Mouse (Mus musculus): Measurements from ENCODE around the gene Gm8229. TPM values are rescaled to one million over a fixed set of nuclear protein-coding genes. Genes with fewer than 3 reads are reported as not detected.
"Not testable (repeated sequence)": the region's sequence is repeated elsewhere in the genome, so short reads cannot be mapped to it uniquely, and the experiment has no call there.

The Gm8229 gene
- total RNA-seq (2012; rRNA removed): not detected in 2 replicates

DNA sequence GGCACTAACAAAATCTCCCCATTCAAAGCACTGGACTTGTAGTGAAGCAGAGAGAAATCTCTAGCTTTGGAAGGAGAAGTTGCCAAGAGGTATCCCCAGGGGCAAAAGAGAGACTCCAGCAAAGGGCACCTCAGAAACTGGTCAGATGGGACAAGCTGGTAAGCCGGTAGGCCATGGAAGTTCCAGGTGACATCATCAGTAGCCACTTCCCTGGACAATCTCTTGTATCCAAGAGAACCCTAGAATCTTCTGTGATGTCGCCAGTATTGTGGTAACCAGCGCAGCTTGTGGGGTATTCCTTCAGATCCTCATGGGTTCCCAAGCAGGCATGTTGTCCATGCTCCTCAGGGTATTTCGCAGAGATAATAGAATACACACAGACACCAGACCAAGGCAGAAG is at the start of gene Gm8229:
Gene Gm8229, plus strand, starts transcription at position 301 of the 400 bp plus-strand sequence.
- H3K4me3 ChIP-seq (ENCODE audit: insufficient read depth in 1 of 2, low read depth in 1 of 2, low read length in 2 of 2, poor library complexity in 1 of 2, severe bottlenecking in 1 of 2); H3K4me1 ChIP-seq (ENCODE audit: control insufficient read depth in 2 of 2, insufficient read depth in 2 of 2, low read length in 2 of 2, poor library complexity in 1 of 2); in situ Hi-C loops (cut with MboI; ENCODE audit: low sequenced_read_pairs in 2 of 2, unreplicated experiment in 2 of 2); H3K9me3 ChIP-seq (ENCODE audit: control insufficient read depth, insufficient read depth, low read depth, low read length); DNase-seq (ENCODE audit: low read depth, low spot score); H3K36me3 ChIP-seq (ENCODE audit: control insufficient read depth, insufficient read depth, low read length, poor library complexity, severe bottlenecking); H3K9ac ChIP-seq (ENCODE audit: insufficient read depth, low read depth, low read length, poor library complexity, severe bottlenecking); H3K27ac ChIP-seq (ENCODE audit: insufficient read depth, low read depth, low read length, poor library complexity, severe bottlenecking): not testable (repeated sequence)

DNA sequence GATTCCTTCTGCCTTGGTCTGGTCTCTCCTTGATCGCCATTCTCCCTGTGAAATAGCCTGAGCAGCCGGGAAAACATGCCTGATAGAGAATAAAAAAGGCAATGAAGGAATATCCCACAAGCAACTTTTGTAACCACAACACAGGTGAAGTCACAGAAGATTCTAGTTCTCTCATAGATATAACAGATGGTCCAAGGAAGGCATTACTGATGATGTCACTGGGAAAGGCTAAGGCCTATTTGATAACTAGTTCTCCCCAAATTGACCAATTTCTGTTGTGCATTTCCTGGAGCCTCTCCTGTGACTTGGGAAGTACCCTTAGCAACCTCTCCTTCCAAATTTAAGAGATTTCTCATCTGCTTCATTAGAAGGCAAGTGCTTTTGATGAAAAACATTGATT is 26.7 kb upstream of the Gm8229 start, which contains the start of gene Gm5930:
Gene Gm5930, minus strand, starts transcription at position 101 of the 400 bp plus-strand sequence.
- DNase-seq (ENCODE audit: low read depth, low spot score): not testable (repeated sequence)

DNA sequence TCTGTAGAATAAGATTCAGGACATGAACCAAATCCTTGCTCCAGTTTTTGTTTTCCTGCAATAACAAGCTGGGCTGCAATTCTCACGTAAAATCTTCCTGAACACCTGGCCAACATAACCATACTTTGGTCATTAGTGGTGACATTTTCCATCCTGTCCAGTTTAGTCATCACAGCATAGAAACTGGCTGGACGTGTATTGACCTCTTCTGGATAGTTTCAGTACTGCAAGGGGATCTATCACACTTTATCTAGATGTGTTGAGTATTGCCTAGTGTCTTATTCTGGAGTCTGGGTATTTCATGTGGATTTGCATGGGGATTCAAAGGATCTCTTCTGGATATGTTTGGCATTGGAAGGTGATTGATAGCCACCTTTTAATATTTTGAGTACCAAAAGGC is 3.7 kb upstream of the Gm8229 start:
- H3K9ac ChIP-seq (ENCODE audit: insufficient read depth, low read depth, low read length, poor library complexity, severe bottlenecking); in situ Hi-C loops (cut with MboI; ENCODE audit: low sequenced_read_pairs in 2 of 2, unreplicated experiment in 2 of 2); H3K4me1 ChIP-seq (ENCODE audit: control insufficient read depth in 2 of 2, insufficient read depth in 2 of 2, low read length in 2 of 2, poor library complexity in 1 of 2); H3K27ac ChIP-seq (ENCODE audit: insufficient read depth, low read depth, low read length, poor library complexity, severe bottlenecking); H3K36me3 ChIP-seq (ENCODE audit: control insufficient read depth, insufficient read depth, low read length, poor library complexity, severe bottlenecking); DNase-seq (ENCODE audit: low read depth, low spot score); H3K9me3 ChIP-seq (ENCODE audit: control insufficient read depth, insufficient read depth, low read depth, low read length); H3K4me3 ChIP-seq (ENCODE audit: insufficient read depth in 1 of 2, low read depth in 1 of 2, low read length in 2 of 2, poor library complexity in 1 of 2, severe bottlenecking in 1 of 2): not testable (repeated sequence)

More for the DNA sequence above, 26.7 kb upstream of the Gm8229 start, which contains the start of gene Gm5930:
- H3K36me3 ChIP-seq (ENCODE audit: control insufficient read depth, insufficient read depth, low read length, poor library complexity, severe bottlenecking); H3K4me1 ChIP-seq (ENCODE audit: control insufficient read depth in 2 of 2, insufficient read depth in 2 of 2, low read length in 2 of 2, poor library complexity in 1 of 2); H3K4me3 ChIP-seq (ENCODE audit: insufficient read depth in 1 of 2, low read depth in 1 of 2, low read length in 2 of 2, poor library complexity in 1 of 2, severe bottlenecking in 1 of 2); H3K27ac ChIP-seq (ENCODE audit: insufficient read depth, low read depth, low read length, poor library complexity, severe bottlenecking); H3K9ac ChIP-seq (ENCODE audit: insufficient read depth, low read depth, low read length, poor library complexity, severe bottlenecking); in situ Hi-C loops (cut with MboI; ENCODE audit: low sequenced_read_pairs in 2 of 2, unreplicated experiment in 2 of 2); H3K9me3 ChIP-seq (ENCODE audit: control insufficient read depth, insufficient read depth, low read depth, low read length): not testable (repeated sequence)

DNA sequence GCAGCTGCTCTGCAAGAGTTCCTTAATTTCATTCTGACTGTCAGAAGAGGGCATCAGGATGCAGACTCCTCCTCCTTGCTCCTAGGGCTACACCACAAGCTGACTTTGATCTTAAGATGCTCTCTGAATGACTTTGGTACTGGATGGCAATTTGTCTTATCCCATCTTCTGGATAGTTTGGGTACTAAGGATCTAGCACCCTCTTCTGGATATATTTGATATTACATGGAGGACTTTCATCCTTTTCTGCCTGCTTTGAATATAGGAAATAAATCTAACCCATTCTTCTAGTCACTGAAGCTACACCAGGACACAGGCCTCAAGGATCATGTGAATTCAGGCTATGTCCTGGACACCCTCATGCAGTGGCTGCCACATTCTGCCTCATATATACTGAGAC is 2.9 kb upstream of the Gm8229 start:
- H3K9me3 ChIP-seq (ENCODE audit: control insufficient read depth, insufficient read depth, low read depth, low read length); H3K4me1 ChIP-seq (ENCODE audit: control insufficient read depth in 2 of 2, insufficient read depth in 2 of 2, low read length in 2 of 2, poor library complexity in 1 of 2); H3K36me3 ChIP-seq (ENCODE audit: control insufficient read depth, insufficient read depth, low read length, poor library complexity, severe bottlenecking); in situ Hi-C loops (cut with MboI; ENCODE audit: low sequenced_read_pairs in 2 of 2, unreplicated experiment in 2 of 2); H3K4me3 ChIP-seq (ENCODE audit: insufficient read depth in 1 of 2, low read depth in 1 of 2, low read length in 2 of 2, poor library complexity in 1 of 2, severe bottlenecking in 1 of 2); H3K27ac ChIP-seq (ENCODE audit: insufficient read depth, low read depth, low read length, poor library complexity, severe bottlenecking); H3K9ac ChIP-seq (ENCODE audit: insufficient read depth, low read depth, low read length, poor library complexity, severe bottlenecking): not testable (repeated sequence)
- DNase-seq (ENCODE audit: low read depth, low spot score): peak; percentile 1

DNA sequence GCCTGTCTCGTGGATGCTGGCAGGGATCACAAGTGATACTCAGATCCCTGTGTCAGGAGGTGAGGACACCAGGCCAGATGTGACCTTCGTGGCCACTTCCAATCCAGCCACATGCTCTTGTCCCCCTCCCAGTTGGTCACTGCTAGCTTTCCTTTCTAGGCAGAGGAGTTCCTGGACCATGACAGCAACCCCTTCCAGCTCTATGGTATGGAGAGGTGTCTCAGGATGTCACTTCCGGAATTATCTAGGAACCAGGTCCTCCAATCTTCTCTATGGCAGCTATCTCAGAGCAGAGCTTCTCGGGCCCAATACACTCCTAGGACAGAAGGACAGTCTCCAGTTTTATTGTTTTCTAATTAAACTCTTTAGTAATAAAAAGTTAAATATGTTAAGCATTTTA is 19.1 kb downstream of the Gm8229 start:
- H3K9me3 ChIP-seq (ENCODE audit: control insufficient read depth, insufficient read depth, low read depth, low read length); H3K9ac ChIP-seq (ENCODE audit: insufficient read depth, low read depth, low read length, poor library complexity, severe bottlenecking); H3K36me3 ChIP-seq (ENCODE audit: control insufficient read depth, insufficient read depth, low read length, poor library complexity, severe bottlenecking); H3K27ac ChIP-seq (ENCODE audit: insufficient read depth, low read depth, low read length, poor library complexity, severe bottlenecking); H3K4me1 ChIP-seq (ENCODE audit: control insufficient read depth in 2 of 2, insufficient read depth in 2 of 2, low read length in 2 of 2, poor library complexity in 1 of 2); H3K4me3 ChIP-seq (ENCODE audit: insufficient read depth in 1 of 2, low read depth in 1 of 2, low read length in 2 of 2, poor library complexity in 1 of 2, severe bottlenecking in 1 of 2); in situ Hi-C loops (cut with MboI; ENCODE audit: low sequenced_read_pairs in 2 of 2, unreplicated experiment in 2 of 2); DNase-seq (ENCODE audit: low read depth, low spot score): not testable (repeated sequence)

DNA sequence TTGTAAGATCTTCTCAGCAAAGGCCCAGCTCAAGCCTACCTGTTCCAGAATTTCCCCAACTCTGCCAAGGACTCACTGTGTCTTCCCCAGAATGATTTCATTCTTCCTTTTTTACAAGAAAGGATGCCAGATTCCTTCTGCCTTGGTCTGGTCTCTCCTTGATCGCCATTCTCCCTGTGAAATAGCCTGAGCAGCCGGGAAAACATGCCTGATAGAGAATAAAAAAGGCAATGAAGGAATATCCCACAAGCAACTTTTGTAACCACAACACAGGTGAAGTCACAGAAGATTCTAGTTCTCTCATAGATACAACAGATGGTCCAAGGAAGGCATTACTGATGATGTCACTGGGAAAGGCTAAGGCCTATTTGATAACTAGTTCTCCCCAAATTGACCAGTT is 45.4 kb downstream of the Gm8229 start, which contains the start of gene Gm3371:
Gene Gm3371, minus strand, starts transcription at position 101 of the 400 bp plus-strand sequence.
- H3K27ac ChIP-seq (ENCODE audit: insufficient read depth, low read depth, low read length, poor library complexity, severe bottlenecking); H3K4me1 ChIP-seq (ENCODE audit: control insufficient read depth in 2 of 2, insufficient read depth in 2 of 2, low read length in 2 of 2, poor library complexity in 1 of 2); H3K9ac ChIP-seq (ENCODE audit: insufficient read depth, low read depth, low read length, poor library complexity, severe bottlenecking); H3K9me3 ChIP-seq (ENCODE audit: control insufficient read depth, insufficient read depth, low read depth, low read length); in situ Hi-C loops (cut with MboI; ENCODE audit: low sequenced_read_pairs in 2 of 2, unreplicated experiment in 2 of 2); H3K4me3 ChIP-seq (ENCODE audit: insufficient read depth in 1 of 2, low read depth in 1 of 2, low read length in 2 of 2, poor library complexity in 1 of 2, severe bottlenecking in 1 of 2); H3K36me3 ChIP-seq (ENCODE audit: control insufficient read depth, insufficient read depth, low read length, poor library complexity, severe bottlenecking); DNase-seq (ENCODE audit: low read depth, low spot score): not testable (repeated sequence)

Other genes with a start within 250 kb of the Gm8229 start
- not detected in 2 replicates for gene Gm3327, start 241.5 kb upstream of the Gm8229 start, total RNA-seq (2012; rRNA removed)
- not detected in 2 replicates for gene Gm8212, start 167.7 kb upstream of the Gm8229 start, total RNA-seq (2012; rRNA removed)
- not detected in 2 replicates for gene 4930503E14Rik, start 152.1 kb upstream of the Gm8229 start, total RNA-seq (2012; rRNA removed)
- gene Gm8220, start 79.8 kb upstream of the Gm8229 start, total RNA-seq (2012; rRNA removed): not detected in 2 replicates
- 0.09 TPM in 1 of 2 replicates, not detected in the other for gene Gm5930, start 26.8 kb upstream of the Gm8229 start, total RNA-seq (2012; rRNA removed)
- not detected in 2 replicates for gene Gm3371, start 45.3 kb downstream of the Gm8229 start, total RNA-seq (2012; rRNA removed)
- gene Gm8232, start 68.3 kb downstream of the Gm8229 start, total RNA-seq (2012; rRNA removed): not detected in 2 replicates
- gene BC061237, start 127.1 kb downstream of the Gm8229 start, total RNA-seq (2012; rRNA removed): not detected in 2 replicates
- gene Gm17093, start 152.9 kb downstream of the Gm8229 start, total RNA-seq (2012; rRNA removed): not detected in 2 replicates
- not detected in 2 replicates for gene Gm8247, start 217.8 kb downstream of the Gm8229 start, total RNA-seq (2012; rRNA removed)

All from ES-E14 (cell line).